In the genomic region with DNA sequence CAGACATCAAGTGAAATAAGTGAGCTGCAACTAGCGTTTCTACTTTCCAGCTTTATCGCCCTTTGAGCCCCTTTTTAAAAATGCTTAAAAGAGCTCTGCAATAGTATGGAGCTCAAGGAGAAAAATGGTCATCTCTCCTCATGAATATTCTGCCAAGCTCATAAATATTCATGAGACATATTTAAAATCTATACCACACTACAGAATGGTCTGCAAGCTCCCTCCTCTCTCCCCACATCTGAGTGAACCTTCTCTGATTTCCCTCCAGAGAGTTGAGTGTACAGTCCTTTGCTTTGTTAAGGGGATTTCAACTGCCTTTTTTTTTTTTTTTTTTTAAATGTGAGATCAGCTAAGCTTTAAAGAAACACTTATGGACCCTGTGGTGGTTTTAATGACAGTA, we compare ENCODE assay signal across 19 mouse cellular contexts. TPM values are rescaled to one million over a fixed set of nuclear protein-coding genes. Genes with fewer than 3 reads are reported as not detected.
DNase-seq lines count a peak whose midpoint lies in the region; ATAC-seq and TF ChIP-seq lines count a peak whose summit lies in the region.
"Had no signal": no experiment of that assay in that cellular context is flagged by ENCODE, and none has a peak within 500 bp of the region (broad histone marks: within the 10 kb centered on the region; RNA-seq: fewer than 3 reads in every experiment).

No protein-coding gene starts in this region.

- H3K9me3 ChIP-seq in forebrain, embryonic 12.5 days = no peaks in the 10 kb centered on the region
- H3K9me3 ChIP-seq in forebrain, postnatal 0 days (ENCODE audit: low read length) = no peaks in the 10 kb centered on the region
- no peaks in the 10 kb centered on the region for H3K9me3 ChIP-seq in hindbrain, embryonic 12.5 days (replicated peaks)
- no peaks in the 10 kb centered on the region for H3K9me3 ChIP-seq in hindbrain, postnatal 0 days (ENCODE audit: low read length)
- no peaks in the 10 kb centered on the region for H3K9me3 ChIP-seq in midbrain, embryonic 13.5 days
- H3K9me3 ChIP-seq in midbrain, postnatal 0 days (ENCODE audit: low read length) = no peaks in the 10 kb centered on the region
- H3K9me3 ChIP-seq: embryonic facial prominence, embryonic 10.5 days; heart, embryonic 15.5 days had no signal

- no peaks in the 10 kb centered on the region for H3K27me3 ChIP-seq in forebrain, embryonic 12.5 days
- no peaks in the 10 kb centered on the region for H3K27me3 ChIP-seq in forebrain, postnatal 0 days (ENCODE audit: insufficient read depth, low read length)
- H3K27me3 ChIP-seq in hindbrain, embryonic 12.5 days = no peaks in the 10 kb centered on the region
- no peaks in the 10 kb centered on the region for H3K27me3 ChIP-seq in hindbrain, postnatal 0 days (ENCODE audit: insufficient read depth, low read length)
- H3K27me3 ChIP-seq in midbrain, embryonic 13.5 days = no peaks in the 10 kb centered on the region
- no peaks in the 10 kb centered on the region for H3K27me3 ChIP-seq in midbrain, postnatal 0 days (ENCODE audit: insufficient read depth, low read length)
- H3K27me3 ChIP-seq: heart, embryonic 15.5 days had no signal

- H3K4me1 ChIP-seq in forebrain, embryonic 12.5 days = no peaks in the 10 kb centered on the region; the same call in 1 of the 2 replicates
- H3K4me1 ChIP-seq in forebrain, postnatal 0 days (ENCODE audit: insufficient read depth) = no peaks in the 10 kb centered on the region
- H3K4me1 ChIP-seq in hindbrain, embryonic 12.5 days = no peaks in the 10 kb centered on the region; the same call in 1 of the 2 replicates
- H3K4me1 ChIP-seq in hindbrain, postnatal 0 days (ENCODE audit: insufficient read depth, low read length) = no peaks in the 10 kb centered on the region
- no peaks in the 10 kb centered on the region; the same call in 1 of the 2 replicates for H3K4me1 ChIP-seq in midbrain, embryonic 13.5 days (replicated peaks)
- no peaks in the 10 kb centered on the region for H3K4me1 ChIP-seq in midbrain, postnatal 0 days (ENCODE audit: insufficient read depth, low read length)
- H3K4me1 ChIP-seq: embryonic facial prominence, embryonic 10.5 days; heart, embryonic 15.5 days had no signal

- H3K27ac ChIP-seq in forebrain, embryonic 12.5 days = no peak overlapping the region
- H3K27ac ChIP-seq in forebrain, postnatal 0 days (ENCODE audit: low read depth, low read length) = no peak overlapping the region
- no peak overlapping the region for H3K27ac ChIP-seq in hindbrain, embryonic 12.5 days
- no peak overlapping the region for H3K27ac ChIP-seq in hindbrain, postnatal 0 days
- H3K27ac ChIP-seq in midbrain, embryonic 13.5 days = no peak overlapping the region
- H3K27ac ChIP-seq in midbrain, postnatal 0 days (ENCODE audit: low read depth, low read length) = no peak overlapping the region
- H3K27ac ChIP-seq: embryonic facial prominence, embryonic 10.5 days; heart, adult 2 months; heart, embryonic 15.5 days had no signal

- no peak for TF ChIP-seq POLR2A in brain, embryonic 14.5 days (IDR thresholded peaks at IDR 0.05; ENCODE audit: borderline replicate concordance, extremely low read depth, insufficient read depth, insufficient read length, poor library complexity, severe bottlenecking)

- no peak overlapping the region for H3K4me3 ChIP-seq in forebrain, embryonic 12.5 days (replicated peaks)
- H3K4me3 ChIP-seq in forebrain, postnatal 0 days (ENCODE audit: low read depth, low read length) = no peak overlapping the region
- H3K4me3 ChIP-seq in hindbrain, embryonic 12.5 days = no peak overlapping the region
- no peak overlapping the region for H3K4me3 ChIP-seq in hindbrain, postnatal 0 days (ENCODE audit: low read length)
- no peak overlapping the region for H3K4me3 ChIP-seq in midbrain, embryonic 13.5 days (replicated peaks)
- no peak overlapping the region for H3K4me3 ChIP-seq in midbrain, postnatal 0 days (ENCODE audit: low read depth, low read length)
- H3K4me3 ChIP-seq: embryonic facial prominence, embryonic 10.5 days; heart, adult 2 months; heart, embryonic 15.5 days had no signal

- 0 out of 2 replicates have a peak, but pooled peaks have one; percentile 44 for ATAC-seq in forebrain, embryonic 12.5 days (ENCODE audit: low FRiP score)
- ATAC-seq in forebrain, postnatal 0 days = no peak
- peak; percentile 82 for ATAC-seq in hindbrain, embryonic 12.5 days (ENCODE audit: low FRiP score)
- no peak for ATAC-seq in hindbrain, postnatal 0 days
- peak; percentile 84 for ATAC-seq in midbrain, embryonic 13.5 days
- no peak for ATAC-seq in midbrain, postnatal 0 days (ENCODE audit: low FRiP score)
- ATAC-seq: intestine, embryonic 16.5 days had no signal

- TF ChIP-seq CTCF in forebrain, postnatal 0 days (IDR thresholded peaks at IDR 0.05; ENCODE audit: low read depth) = no peak
- TF ChIP-seq CTCF in hindbrain, postnatal 0 days (IDR thresholded peaks at IDR 0.05; ENCODE audit: low read depth) = no peak
- no peak for TF ChIP-seq CTCF in midbrain, postnatal 0 days (IDR thresholded peaks at IDR 0.05)
- TF ChIP-seq CTCF in brain, embryonic 14.5 days (IDR thresholded peaks at IDR 0.05; ENCODE audit: borderline replicate concordance, extremely low read depth, insufficient read depth, insufficient read length) = no peak

- DNase-seq in forebrain, postnatal 0 days = no peak
- DNase-seq in hindbrain, postnatal 0 days (ENCODE audit: low spot score) = no peak
- no peak for DNase-seq in midbrain, postnatal 0 days (ENCODE audit: low spot score)
- peak; percentile 38 for DNase-seq in brain, embryonic 14.5 days (ENCODE audit: low read depth)
- no peak for DNase-seq in spleen, adult 18-20 months
- DNase-seq: adrenal gland, adult 2 months; adrenal gland, postnatal 25 days; cerebellum, adult 2 months; cerebellum, postnatal 10 days; gastrocnemius, postnatal 14 days; heart, adult 2 months; heart, postnatal 14 days had no signal

- no peak overlapping the region for H3K9ac ChIP-seq in forebrain, embryonic 12.5 days
- H3K9ac ChIP-seq in forebrain, postnatal 0 days = no peak overlapping the region
- H3K9ac ChIP-seq in hindbrain, embryonic 12.5 days = no peak overlapping the region
- no peak overlapping the region for H3K9ac ChIP-seq in hindbrain, postnatal 0 days (replicated peaks; ENCODE audit: low read length)
- no peak overlapping the region for H3K9ac ChIP-seq in midbrain, embryonic 13.5 days (replicated peaks)
- H3K9ac ChIP-seq in midbrain, postnatal 0 days (replicated peaks; ENCODE audit: low read length, poor library complexity, severe bottlenecking) = no peak overlapping the region
- H3K9ac ChIP-seq: heart, embryonic 15.5 days had no signal

- 59% methylated on average over 2 of the region's 2 CpGs for WGBS in forebrain, embryonic 12.5 days
- 41% methylated on average over 2 of the region's 2 CpGs for WGBS in forebrain, postnatal 0 days
- 48% methylated on average over 2 of the region's 2 CpGs for WGBS in hindbrain, embryonic 12.5 days
- WGBS in hindbrain, postnatal 0 days = 37% methylated on average over 2 of the region's 2 CpGs
- WGBS in midbrain, embryonic 13.5 days = 38% methylated on average over 2 of the region's 2 CpGs
- 31% methylated on average over 2 of the region's 2 CpGs for WGBS in midbrain, postnatal 0 days

- no peak overlapping the region for H3K4me2 ChIP-seq in forebrain, embryonic 12.5 days
- H3K4me2 ChIP-seq in forebrain, postnatal 0 days (ENCODE audit: low read depth) = no peak overlapping the region
- no peak overlapping the region for H3K4me2 ChIP-seq in hindbrain, embryonic 12.5 days (replicated peaks)
- no peak overlapping the region for H3K4me2 ChIP-seq in hindbrain, postnatal 0 days (ENCODE audit: low read depth, low read length)
- no peak overlapping the region for H3K4me2 ChIP-seq in midbrain, embryonic 13.5 days (replicated peaks)
- H3K4me2 ChIP-seq in midbrain, postnatal 0 days (ENCODE audit: low read depth, low read length, poor library complexity, severe bottlenecking) = no peak overlapping the region
- H3K4me2 ChIP-seq: heart, embryonic 11.5 days; heart, embryonic 15.5 days had no signal

- H3K36me3 ChIP-seq in forebrain, embryonic 12.5 days (replicated peaks) = no peaks in the 10 kb centered on the region
- H3K36me3 ChIP-seq in forebrain, postnatal 0 days (ENCODE audit: insufficient read depth) = no peaks in the 10 kb centered on the region
- no peaks in the 10 kb centered on the region for H3K36me3 ChIP-seq in hindbrain, embryonic 12.5 days
- no peaks in the 10 kb centered on the region for H3K36me3 ChIP-seq in hindbrain, postnatal 0 days (ENCODE audit: insufficient read depth, low read length)
- no peaks in the 10 kb centered on the region for H3K36me3 ChIP-seq in midbrain, embryonic 13.5 days
- H3K36me3 ChIP-seq in midbrain, postnatal 0 days (ENCODE audit: insufficient read depth, low read length) = no peaks in the 10 kb centered on the region
- H3K36me3 ChIP-seq: embryonic facial prominence, embryonic 10.5 days; heart, embryonic 15.5 days had no signal

RNA-seq across cellular contexts. Expression of gene Rictor, which starts 29.7 kb away (rescaled TPM):
- polyA plus RNA-seq in forebrain, embryonic 12.5 days (2016; fragmentation: Nextera tagmentation; extraction: Ambion mirVana) = 50.4 and 54.3 TPM in 2 replicates
- 30.6 and 42.0 TPM in 2 replicates for total RNA-seq in forebrain, postnatal 0 days (2014; rRNA removed)
- polyA plus RNA-seq in forebrain, postnatal 0 days (2015; fragmentation: Nextera tagmentation; extraction: Ambion mirVana) = 20.2 and 32.9 TPM in 2 replicates
- polyA plus RNA-seq in hindbrain, embryonic 12.5 days (2016; fragmentation: Nextera tagmentation; extraction: Ambion mirVana) = 57.3 and 58.0 TPM in 2 replicates
- 27.7 and 30.9 TPM in 2 replicates for total RNA-seq in hindbrain, postnatal 0 days (2014; rRNA removed)
- 34.6 and 36.7 TPM in 2 replicates for polyA plus RNA-seq in hindbrain, postnatal 0 days (2015; fragmentation: Nextera tagmentation; extraction: Ambion mirVana)
- 62.0 and 63.8 TPM in 2 replicates for polyA plus RNA-seq in midbrain, embryonic 13.5 days (2015; fragmentation: Nextera tagmentation; extraction: Ambion mirVana)
- total RNA-seq in midbrain, postnatal 0 days (2014; rRNA removed) = 32.1 and 41.5 TPM in 2 replicates
- 30.2 and 36.8 TPM in 2 replicates for polyA plus RNA-seq in midbrain, postnatal 0 days (2015; fragmentation: Nextera tagmentation; extraction: Ambion mirVana)
- polyA plus RNA-seq in brain, embryonic 14.5 days (2012; rRNA removed) = 16.8 and 20.3 TPM in 2 replicates

Comparison
In these comparisons a context has a peak if more than half of its experiments do, and no peak if none do; other contexts are left out.
1. ATAC-seq: peak in forebrain, embryonic 12.5 days (single experiment), hindbrain, embryonic 12.5 days (single experiment) and midbrain, embryonic 13.5 days (single experiment); none in forebrain, postnatal 0 days (single experiment), hindbrain, postnatal 0 days (single experiment) and midbrain, postnatal 0 days (single experiment).